Mouse (Mus musculus): ENCODE data around the gene Plod1.

The Plod1 gene

GRCm38 (mm10) chr4:147936331-147936954 is at the start of gene Plod1:
Gene Plod1, minus strand, starts transcription at chr4:147936767.
- in situ Hi-C loops (cut with MboI, MseI) = no loop called here

- in situ Hi-C loops (cut with MboI, MseI) = no loop called here
These were observed 48.9 kb upstream of the Plod1 start, which contains the start of gene Nppb for GRCm38 (mm10) chr4:147985205-147986132. Gene Nppb, plus strand, starts transcription at chr4:147985788.

- in situ Hi-C loops (cut with MboI, MseI) = no loop called here
These were observed 42.9 kb upstream of the Plod1 start for GRCm38 (mm10) chr4:147979441-147979860.

- in situ Hi-C loops (cut with MboI, MseI) = no loop called here
These were observed 41.8 kb upstream of the Plod1 start for GRCm38 (mm10) chr4:147978391-147978790.

GRCm38 (mm10) chr4:147977726-147978125 is 41.2 kb upstream of the Plod1 start:
- in situ Hi-C loops (cut with MboI, MseI) = no loop called here

GRCm38 (mm10) chr4:147976237-147976636 is 39.7 kb upstream of the Plod1 start:
- in situ Hi-C loops (cut with MboI, MseI) = no loop called here

- in situ Hi-C loops (cut with MboI, MseI) = no loop called here
These were observed 32.8 kb upstream of the Plod1 start for GRCm38 (mm10) chr4:147969337-147969736.

GRCm38 (mm10) chr4:147968816-147969215 is 32.2 kb upstream of the Plod1 start:
- in situ Hi-C loops (cut with MboI, MseI) = no loop called here

- in situ Hi-C loops (cut with MboI, MseI) = no loop called here
These were observed 29.1 kb upstream of the Plod1 start for GRCm38 (mm10) chr4:147965712-147966111.

GRCm38 (mm10) chr4:147963623-147964022 is 27.1 kb upstream of the Plod1 start:
- in situ Hi-C loops (cut with MboI, MseI) = loop anchor here (5.0 kb wide), 1 partner anchor 44 kb away; no protein-coding TSS in a partner anchor

GRCm38 (mm10) chr4:147962781-147963180 is 26.2 kb upstream of the Plod1 start:
- in situ Hi-C loops (cut with MboI, MseI) = loop anchor here (5.0 kb wide), 1 partner anchor 45 kb away; no protein-coding TSS in a partner anchor

GRCm38 (mm10) chr4:147959881-147960831 is 23.6 kb upstream of the Plod1 start:
- in situ Hi-C loops (cut with MboI, MseI) = loop anchor here (5.0 kb wide), 1 partner anchor 47 kb away; no protein-coding TSS in a partner anchor

GRCm38 (mm10) chr4:147957141-147957540 is 20.6 kb upstream of the Plod1 start:
- in situ Hi-C loops (cut with MboI, MseI) = no loop called here

GRCm38 (mm10) chr4:147953590-147953989 is 17.0 kb upstream of the Plod1 start:
- in situ Hi-C loops (cut with MboI, MseI) = no loop called here

- in situ Hi-C loops (cut with MboI, MseI) = no loop called here
These were observed 10.9 kb upstream of the Plod1 start for GRCm38 (mm10) chr4:147947511-147947910.

- in situ Hi-C loops (cut with MboI, MseI) = no loop called here
These were observed 6.4 kb upstream of the Plod1 start for GRCm38 (mm10) chr4:147943005-147943404.

GRCm38 (mm10) chr4:147941045-147942020 is 4.8 kb upstream of the Plod1 start:
- in situ Hi-C loops (cut with MboI, MseI) = no loop called here

GRCm38 (mm10) chr4:147940576-147941044 is 4.0 kb upstream of the Plod1 start, which contains the start of gene 2510039O18Rik:
Gene 2510039O18Rik, plus strand, starts transcription at chr4:147940895.
- in situ Hi-C loops (cut with MboI, MseI) = no loop called here

GRCm38 (mm10) chr4:147940111-147940510 is 3.5 kb upstream of the Plod1 start:
- in situ Hi-C loops (cut with MboI, MseI) = no loop called here
